Mouse (Mus musculus) regulatory T cell (primary cell): Measurements from ENCODE around the gene 2210016L21Rik.

Experiments
- in situ Hi-C: fragments of 300-600 bp; cut with MboI, MseI; formaldehyde crosslinking; loops from one replicate; pipeline ENCODE4 v1.15.1; 2025; ENCODE audit warnings: high pct_unique_total_duplicates

Gene 2210016L21Rik

DNA sequence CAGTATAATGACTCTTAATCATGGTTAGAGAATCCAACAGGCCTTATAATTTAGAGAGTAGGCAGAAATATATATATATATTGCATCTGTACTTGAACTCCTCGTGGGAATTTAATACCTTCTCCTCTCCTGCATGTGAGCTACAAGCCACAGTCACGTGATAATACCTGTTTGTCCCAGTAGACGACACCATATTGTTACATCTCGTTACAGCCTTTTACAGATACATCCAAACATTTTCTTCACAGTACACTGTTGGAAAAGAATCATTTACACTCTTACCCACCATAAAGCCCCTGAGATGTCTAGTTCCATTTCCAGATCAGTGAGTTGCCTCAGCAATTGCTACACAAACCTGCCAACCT lies 790 bp downstream of the 2210016L21Rik start:
- in situ Hi-C loops: no loop called here

GRCm38 (mm10) chr5:114945072-114945471 lies 3.1 kb downstream of the 2210016L21Rik start:
- in situ Hi-C loops: no loop called here

DNA sequence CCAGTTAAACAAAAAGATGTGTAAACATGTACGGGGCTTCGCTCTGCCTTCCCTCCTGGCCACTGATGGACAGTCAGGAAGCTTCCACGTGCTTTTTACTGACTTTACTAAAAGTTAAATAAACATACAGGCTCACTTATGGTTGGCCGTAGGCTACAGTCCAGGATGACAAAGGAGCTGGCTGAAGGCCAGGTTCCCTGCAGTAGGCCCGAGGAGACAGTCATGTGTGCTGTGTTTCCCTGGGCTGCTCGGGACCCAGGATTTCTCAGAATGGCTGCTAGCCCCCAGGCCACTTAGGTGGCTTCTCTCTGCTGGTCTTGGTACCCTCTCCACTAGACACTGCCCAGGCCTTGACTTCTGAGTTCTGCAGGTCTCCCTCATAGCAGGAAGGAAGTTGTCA lies 6.9 kb downstream of the 2210016L21Rik start:
- in situ Hi-C loops: no loop called here

DNA sequence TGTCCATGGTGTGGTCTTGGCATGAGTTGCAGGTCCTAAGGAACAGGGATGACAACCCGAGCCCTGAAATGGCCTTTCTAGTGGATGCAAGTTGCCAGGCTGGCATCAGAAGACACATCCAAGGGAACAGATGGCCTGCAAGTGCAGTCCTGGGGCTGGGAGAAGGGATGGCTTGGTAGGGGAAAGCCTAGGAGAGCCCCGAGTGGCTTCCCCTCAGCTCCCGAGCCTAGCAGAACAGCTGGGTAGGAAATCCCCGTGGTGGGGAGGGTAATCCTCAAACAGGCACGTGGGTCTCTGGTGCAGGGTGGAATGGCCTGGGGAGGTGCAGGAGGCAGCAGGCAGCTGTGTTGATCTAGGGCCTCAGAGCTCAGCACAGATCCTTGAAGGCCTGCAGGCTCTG lies 7.4 kb downstream of the 2210016L21Rik start:
- in situ Hi-C loops: no loop called here

DNA sequence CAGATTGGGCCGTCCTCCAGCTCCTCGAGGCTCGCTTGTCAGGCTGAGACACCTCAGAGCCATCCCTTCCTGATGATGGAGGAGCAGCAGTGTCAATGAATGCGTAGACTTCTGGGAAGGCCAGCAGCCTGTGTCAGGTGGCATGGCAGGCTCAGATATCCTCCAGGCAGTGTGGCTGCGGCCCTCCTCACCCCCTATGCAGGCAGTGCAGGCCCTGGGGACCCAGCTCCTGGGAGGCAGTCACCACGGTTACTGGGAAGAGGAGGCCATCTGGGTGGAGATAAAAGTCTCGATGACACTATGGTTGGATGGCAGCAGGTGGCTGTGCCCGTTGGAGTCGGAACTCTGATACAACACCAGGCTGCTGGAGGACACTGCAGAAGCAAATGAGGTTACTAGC lies 7.9 kb downstream of the 2210016L21Rik start:
- in situ Hi-C loops: no loop called here

DNA sequence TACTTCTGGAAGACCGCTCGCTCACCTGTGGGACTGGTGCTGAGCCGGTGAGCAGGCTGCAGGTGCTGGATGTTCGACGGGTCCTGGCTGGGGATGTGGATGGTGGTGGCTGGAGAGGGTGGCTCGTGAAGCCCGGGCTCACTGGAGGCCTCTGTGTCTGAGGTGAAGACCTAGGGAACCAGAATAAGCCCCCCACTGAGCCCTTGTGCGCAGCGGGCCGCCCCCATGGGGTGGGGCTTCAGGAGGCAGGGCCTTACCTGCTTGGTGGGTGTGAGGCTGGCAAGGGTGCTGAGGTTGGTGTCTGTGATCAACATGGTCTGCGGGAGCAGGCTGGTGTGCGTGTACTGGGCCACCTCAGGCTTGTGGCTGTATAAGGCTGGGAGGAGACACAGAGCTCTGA lies 8.7 kb downstream of the 2210016L21Rik start:
- in situ Hi-C loops: no loop called here

DNA sequence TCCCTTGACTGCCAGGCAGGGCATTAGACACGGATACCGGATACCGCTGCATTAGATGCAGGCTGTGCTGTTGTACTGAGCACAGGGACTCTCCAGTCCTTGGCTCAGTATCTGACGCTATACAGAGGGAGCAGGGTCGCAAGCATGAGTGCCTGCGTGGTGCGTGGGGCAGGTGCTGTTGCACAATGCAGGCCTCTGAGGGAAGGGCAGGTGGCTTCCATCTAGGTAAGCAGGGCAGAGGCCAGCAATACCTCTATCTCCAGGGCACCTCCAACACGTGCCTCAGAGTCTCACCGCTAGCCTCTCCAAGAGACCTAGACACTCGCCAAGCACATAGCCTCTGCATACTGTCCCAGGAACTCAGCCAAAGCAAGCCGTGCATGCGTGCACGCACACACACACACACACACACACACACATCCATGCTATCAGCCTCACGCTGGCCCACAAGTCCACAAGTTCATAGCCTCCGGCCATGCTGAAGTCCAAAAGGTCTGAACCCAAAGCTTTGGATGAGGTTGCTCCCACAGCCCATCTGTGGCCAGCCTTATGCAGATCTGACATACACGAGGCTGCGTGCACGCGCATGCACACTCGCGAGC lies 9.4 kb downstream of the 2210016L21Rik start:
- in situ Hi-C loops: no loop called here

DNA sequence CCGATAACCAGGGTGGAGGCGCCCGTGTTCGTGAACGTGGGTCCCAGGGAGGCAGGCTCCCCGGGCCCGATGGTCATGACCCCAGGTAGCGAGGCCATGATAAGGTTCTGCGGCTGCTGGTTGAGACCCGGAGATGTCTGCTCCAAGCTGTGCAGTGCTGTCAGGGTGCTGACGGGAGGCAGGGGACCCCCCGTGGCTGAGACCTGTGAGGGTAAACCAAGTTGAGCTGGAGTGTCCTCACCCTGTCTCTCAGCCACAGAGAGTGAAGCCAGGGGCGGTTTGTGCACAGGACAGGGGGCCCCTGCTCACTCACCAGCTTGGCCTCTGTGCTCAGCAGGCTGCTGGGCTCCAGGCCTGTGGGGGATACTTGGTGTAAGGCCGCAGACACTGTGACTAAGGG lies 11.4 kb downstream of the 2210016L21Rik start:
- in situ Hi-C loops: no loop called here

DNA sequence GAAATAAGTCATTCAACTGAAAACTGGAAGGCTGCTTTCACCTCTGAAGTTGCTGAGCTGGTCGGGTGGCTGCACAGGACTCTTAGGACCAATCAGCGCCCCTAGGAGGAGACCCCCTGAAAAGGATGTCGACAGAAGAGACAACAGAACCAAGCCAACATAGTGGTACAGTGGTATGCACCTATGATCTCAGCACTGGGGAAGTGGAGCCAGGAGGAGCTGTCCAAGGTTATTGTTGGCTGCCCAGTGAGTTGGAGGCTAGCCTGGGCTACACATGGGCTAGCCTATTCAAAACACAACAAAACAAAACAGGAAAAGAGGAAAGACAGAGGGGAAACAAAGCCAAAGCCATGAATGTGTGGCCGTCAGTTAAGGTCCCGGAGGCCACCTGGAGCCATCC lies 16.1 kb downstream of the 2210016L21Rik start:
- in situ Hi-C loops: no loop called here

GRCm38 (mm10) chr5:114961590-114962360 lies 19.8 kb downstream of the 2210016L21Rik start:
- in situ Hi-C loops: loop anchor here (5.0 kb wide), 1 partner anchor 89 kb away; no protein-coding TSS in a partner anchor

DNA sequence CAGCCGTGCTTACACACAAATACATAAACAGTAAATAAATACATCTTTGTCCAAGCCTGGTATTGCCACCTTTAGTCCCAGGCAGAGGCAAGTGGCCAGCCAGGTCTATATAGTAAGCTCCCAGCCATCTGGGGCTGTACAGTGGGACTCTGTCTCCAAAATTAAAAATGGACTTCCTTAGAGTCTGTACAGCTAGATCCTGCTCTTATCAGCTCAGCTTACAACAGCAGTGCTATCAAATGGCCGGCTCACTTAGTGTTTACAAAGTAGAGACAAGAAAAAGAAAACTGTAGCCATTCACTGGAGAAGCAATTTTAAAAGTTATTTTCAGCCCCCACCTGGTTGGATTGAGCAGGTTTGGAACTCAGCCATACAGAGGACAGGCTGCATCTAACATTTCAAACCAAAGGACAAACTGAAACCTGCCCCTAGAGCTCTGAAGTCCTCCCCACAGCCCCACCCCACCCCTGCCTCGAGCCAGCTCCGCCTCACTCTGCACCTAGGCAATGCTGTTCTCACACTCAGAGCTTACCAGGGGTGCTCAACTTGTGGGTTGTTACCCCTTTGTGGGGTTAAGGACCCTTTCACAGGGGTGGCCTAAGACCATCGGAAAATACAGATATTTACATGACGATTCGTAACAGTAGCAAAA lies 22.5 kb downstream of the 2210016L21Rik start:
- in situ Hi-C loops: loop anchor here (5.0 kb wide), 1 partner anchor 92 kb away; no protein-coding TSS in a partner anchor

- in situ Hi-C loops: loop anchor here (5.0 kb wide), 1 partner anchor 93 kb away; no protein-coding TSS in a partner anchor
Observed at GRCm38 (mm10) chr5:114964967-114965898, 23.3 kb downstream of the 2210016L21Rik start.

DNA sequence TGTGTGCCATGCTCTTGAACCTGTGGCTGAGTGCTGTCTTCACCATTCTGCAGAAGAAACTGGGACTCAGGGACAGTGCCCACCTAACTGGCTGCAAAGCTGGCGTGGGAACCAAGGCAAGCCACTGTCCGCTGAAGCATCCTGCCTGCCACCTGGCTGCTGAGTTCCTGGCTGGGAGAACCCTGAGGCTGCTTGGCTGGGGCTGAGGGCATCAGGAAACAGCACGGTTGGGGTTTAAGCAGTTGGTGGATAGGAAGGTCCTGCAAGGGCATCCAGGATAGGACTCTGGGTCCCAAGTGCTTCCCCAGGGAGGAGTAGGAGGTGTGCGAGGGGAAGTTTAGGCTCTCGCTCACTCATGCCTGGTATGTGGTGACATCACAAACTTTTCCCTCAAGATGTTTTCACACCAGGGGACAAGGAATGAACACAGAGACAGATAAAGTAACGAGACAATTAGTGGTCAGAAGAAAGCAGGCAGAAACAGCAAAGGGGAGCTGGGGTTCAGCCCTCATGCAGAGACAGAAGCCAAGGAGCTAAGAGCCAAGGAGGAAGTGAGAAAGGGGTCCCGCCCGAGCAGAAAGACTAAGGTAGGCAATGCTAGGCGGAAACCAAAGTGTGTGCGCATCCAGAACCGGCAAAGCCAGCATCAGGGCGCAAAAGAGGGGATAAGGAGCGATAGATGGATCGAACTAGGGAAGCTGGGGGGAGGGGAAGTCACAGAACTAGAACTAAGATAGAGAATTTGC lies 25.7 kb downstream of the 2210016L21Rik start:
- in situ Hi-C loops: no loop called here

GRCm38 (mm10) chr5:114968651-114969050 lies 26.7 kb downstream of the 2210016L21Rik start:
- in situ Hi-C loops: no loop called here

- in situ Hi-C loops: no loop called here
Observed at GRCm38 (mm10) chr5:114969064-114969463, 27.1 kb downstream of the 2210016L21Rik start.

- in situ Hi-C loops: no loop called here
Observed at GRCm38 (mm10) chr5:114969609-114970215, 27.8 kb downstream of the 2210016L21Rik start.

- in situ Hi-C loops: no loop called here
Observed at GRCm38 (mm10) chr5:114970824-114971227, 28.9 kb downstream of the 2210016L21Rik start, which contains the start of gene Hnf1a. TSS of gene Hnf1a (minus strand) at chr5:114971094.

- in situ Hi-C loops: no loop called here
Observed at GRCm38 (mm10) chr5:114972201-114972600, 30.2 kb downstream of the 2210016L21Rik start.

- in situ Hi-C loops: no loop called here
Observed at GRCm38 (mm10) chr5:114973131-114973530, 31.2 kb downstream of the 2210016L21Rik start.

DNA sequence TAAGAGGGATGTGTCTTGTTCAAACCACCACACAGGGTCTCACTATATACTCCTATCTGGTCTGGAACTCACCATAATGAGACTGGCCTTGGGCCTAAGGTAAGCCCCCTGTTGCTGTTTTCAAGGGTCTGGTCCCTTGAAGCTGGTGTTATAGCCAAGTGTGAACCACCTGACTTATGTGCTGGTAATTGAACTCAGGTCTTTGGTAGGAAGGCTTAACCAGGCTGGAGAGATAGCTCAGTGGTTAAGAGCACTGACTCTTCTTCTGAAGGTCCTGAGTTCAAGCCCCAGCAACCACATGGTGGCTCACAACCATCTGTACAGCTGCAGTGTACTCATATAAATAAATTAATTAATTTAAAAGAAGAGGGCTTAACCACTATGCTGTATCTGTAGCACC lies 35.0 kb downstream of the 2210016L21Rik start:
- in situ Hi-C loops: loop anchor here (5.0 kb wide), 1 partner anchor 100 kb away; no protein-coding TSS in a partner anchor
